Mouse (Mus musculus): Measurements from ENCODE around the gene Dcakd.

GRCm38 (mm10) chr11:102963246-102963854, 64.8 kb downstream of the Dcakd start:
- no peak for TF ChIP-seq POLR2A (IDR thresholded peaks at IDR 0.05; ENCODE audit: low read depth, low read length)
- TF ChIP-seq CTCF (IDR thresholded peaks at IDR 0.05; ENCODE audit: extremely low read depth, insufficient read depth, insufficient read length, insufficient replicate concordance): no peak
